Mouse (Mus musculus): ENCODE measurements around the gene Kat7.

The Kat7 gene

DNA sequence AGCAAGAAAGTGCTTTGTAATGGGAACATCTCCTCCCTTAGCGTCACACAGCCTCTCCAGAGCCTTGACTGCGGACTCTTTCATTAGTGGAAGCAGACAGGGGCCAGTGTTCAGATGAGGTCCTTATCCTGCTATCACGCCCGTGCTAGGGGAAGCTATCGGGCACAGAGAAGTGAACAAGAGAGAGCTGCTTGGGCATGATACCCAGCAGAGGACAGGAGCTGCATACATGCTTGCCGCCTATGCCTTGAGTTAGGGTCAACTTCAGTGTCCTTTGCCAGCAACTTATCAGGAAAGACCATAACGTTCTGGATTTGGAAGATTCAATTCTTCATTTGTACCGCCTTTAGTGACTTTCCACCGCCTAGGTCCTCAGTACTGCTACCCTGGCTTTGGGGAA, 23.8 kb upstream of the Kat7 start:
- DNase-seq (ENCODE audit: low read depth, low spot score), result no peak

- DNase-seq (ENCODE audit: low read depth, low spot score), result no peak
These were observed 23.2 kb upstream of the Kat7 start for GRCm38 (mm10) chr11:95333209-95333608.

- DNase-seq (ENCODE audit: low read depth, low spot score), result no peak
These were observed 20.6 kb upstream of the Kat7 start for GRCm38 (mm10) chr11:95330662-95331061.

DNA sequence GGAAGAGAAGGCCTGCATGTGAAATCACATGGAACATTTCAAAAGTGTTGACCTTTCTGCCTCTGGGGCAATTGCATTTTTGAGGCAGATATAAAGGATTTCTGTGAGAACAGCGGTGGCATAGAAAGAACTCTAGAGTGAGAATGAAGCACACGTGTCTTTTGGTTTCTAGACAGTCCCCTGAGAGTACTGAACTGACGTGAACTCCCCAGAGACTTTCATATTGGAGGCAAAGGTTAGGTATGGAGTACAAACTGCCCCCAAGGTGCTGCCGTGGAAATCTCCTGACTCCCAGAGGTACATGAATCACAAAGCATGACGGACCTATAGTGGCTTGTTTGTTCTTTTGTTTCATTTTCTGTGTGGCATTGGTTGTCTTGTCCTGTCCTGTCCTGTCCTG, 18.6 kb upstream of the Kat7 start:
- DNase-seq (ENCODE audit: low read depth, low spot score), result no peak

DNA sequence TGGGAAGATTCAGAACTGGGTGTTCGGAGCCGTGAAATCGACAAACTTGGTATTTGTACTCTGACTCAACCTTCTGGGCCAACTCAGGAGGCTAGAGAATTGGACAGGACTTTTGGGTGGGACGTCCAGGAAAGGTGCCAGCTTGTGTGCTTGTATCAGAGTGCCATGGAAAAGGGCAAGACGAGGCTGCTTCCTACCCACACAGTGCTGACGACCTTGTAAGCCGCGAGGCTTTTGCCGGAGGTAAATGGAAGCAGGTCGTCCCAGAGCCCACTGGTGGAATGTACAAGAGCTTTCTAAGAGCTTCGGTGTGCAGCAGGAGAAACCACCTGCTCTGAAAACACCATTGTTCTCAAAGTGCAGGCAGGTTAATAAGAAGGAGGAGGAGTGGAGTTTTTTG, 16.2 kb upstream of the Kat7 start:
- DNase-seq (ENCODE audit: low read depth, low spot score), result no peak

- DNase-seq (ENCODE audit: low read depth, low spot score), result no peak
These were observed 15.8 kb upstream of the Kat7 start for GRCm38 (mm10) chr11:95325832-95326231.

DNA sequence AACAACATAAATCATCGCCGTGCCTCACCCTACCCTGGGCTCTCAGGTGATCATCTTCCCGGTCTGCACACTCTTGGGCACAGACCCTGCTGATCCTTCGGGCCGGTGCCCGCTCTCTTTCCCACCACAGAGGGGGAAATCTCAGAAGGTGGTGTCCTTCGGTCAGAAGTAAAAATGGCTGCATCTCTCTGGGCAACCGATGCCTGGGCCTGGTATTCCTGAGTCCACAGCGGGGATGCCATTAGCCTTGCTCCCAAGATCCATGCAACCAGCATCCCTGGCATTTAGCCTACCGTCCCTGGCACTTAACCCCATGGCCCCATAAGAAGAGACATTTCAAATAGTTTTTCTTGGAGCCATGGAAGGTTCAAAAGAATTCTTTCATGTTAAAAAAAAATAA, 14.1 kb upstream of the Kat7 start:
- DNase-seq (ENCODE audit: low read depth, low spot score), result no peak

DNA sequence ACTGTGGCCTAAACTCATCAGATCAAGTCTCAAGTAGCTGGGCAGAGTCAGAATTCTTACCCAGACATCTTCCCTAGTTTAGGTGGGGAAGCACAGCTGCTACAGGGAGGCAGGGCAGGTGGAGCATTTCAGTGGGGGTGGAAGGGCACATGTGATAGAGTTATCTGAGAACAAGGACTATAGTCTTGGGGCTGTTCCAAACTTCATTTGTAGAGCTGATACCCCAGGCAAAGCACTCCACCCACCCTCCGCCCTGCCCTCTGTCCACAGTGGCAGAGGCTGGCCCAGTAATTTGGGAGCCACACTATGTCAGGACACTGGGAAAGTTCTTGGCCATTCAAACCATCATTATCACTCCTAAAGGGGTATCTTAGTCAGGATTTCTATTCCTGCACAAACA, 10.0 kb upstream of the Kat7 start:
- DNase-seq (ENCODE audit: low read depth, low spot score), result no peak

GRCm38 (mm10) chr11:95319506-95319905, 9.5 kb upstream of the Kat7 start:
- DNase-seq (ENCODE audit: low read depth, low spot score), result no peak

DNA sequence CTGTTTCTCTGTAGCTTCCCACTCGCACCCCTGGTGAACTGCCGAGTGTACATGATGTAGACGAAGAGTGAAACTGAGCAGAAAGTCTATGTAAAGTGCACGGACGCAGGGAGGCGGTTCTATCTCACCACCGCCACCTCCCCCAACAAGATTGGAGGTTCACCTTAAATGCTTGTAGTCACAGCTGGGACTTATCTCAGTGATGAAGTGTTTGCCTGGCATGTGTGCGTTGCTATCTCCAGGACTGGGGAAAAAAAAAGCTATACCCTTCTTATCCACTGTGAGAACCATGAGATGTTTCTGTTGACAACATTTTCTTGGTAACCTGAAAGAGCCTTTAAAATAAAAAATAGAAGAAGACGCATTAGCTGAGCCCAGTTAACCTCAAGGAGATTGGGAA, 8.1 kb upstream of the Kat7 start:
- DNase-seq (ENCODE audit: low read depth, low spot score), result no peak

- DNase-seq (ENCODE audit: low read depth, low spot score), result no peak
These were observed 5.3 kb upstream of the Kat7 start for GRCm38 (mm10) chr11:95315215-95315955.

GRCm38 (mm10) chr11:95311425-95311807, 1.4 kb upstream of the Kat7 start:
- DNase-seq (ENCODE audit: low read depth, low spot score), result no peak

DNA sequence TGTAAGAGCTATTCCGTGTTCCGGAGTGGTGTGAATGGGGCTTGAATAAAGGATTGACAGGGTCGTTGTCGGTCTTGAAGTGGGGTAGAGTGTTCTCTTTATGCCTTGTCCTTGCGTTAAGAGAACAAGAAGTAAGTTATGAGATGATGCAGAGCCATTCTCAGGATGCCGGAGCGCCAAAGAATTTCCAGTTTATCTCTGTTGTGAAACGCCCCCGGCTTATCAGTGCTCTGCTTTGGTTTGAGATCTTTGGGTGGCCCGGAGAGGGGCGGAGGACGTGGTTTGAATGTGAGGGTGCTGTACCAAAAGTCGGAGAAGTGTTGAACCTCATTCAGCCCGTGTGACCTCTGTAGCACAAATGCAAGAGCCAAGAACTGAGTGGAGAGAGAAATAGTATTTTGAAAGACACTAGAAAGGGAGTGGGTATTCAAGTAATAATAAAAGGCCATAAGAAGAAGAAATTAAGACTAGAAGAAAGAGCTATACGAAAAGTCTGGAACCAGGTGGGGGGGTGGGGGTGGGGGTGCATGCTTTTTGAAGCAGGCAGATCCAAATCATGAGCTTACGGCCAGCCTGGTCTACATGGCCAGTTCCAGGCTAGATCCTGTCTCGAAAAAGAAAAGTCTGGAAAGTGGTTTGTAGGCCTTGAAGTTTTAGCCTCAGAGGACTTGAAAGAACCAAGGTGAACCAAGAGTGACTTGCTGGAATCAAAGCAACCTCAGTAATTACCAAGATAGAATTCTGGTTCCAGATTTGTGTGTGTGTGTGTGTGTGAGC, 790 bp upstream of the Kat7 start:
- no peak for DNase-seq (ENCODE audit: low read depth, low spot score)

DNA sequence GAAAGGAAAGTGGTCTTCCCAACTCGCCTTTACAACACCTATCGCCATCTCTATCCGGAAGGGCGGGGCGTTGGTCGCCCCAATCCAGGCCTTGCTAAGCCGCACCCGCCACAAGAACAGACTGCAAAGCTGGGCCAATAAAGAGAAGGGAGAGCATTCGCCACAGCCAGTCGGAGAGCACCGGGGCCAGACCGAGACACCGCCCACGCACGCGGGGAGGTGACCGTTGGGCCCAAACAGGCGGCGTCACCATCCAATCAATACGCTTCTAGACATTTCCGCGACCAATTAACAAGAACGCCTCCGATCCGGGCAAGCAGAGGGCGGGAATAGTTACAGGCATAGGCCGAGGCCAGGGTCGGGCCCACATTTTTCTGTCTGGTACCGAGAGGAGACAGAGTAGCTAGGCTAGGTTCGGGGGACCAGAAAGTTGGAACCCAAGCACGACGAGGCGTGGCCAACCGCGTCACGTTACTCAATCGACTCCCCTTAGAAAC, 488 bp downstream of the Kat7 start:
- peak; percentile 96 for DNase-seq (ENCODE audit: low read depth, low spot score)

- DNase-seq (ENCODE audit: low read depth, low spot score), result no peak
These were observed 2.5 kb downstream of the Kat7 start for GRCm38 (mm10) chr11:95307526-95307925.

DNA sequence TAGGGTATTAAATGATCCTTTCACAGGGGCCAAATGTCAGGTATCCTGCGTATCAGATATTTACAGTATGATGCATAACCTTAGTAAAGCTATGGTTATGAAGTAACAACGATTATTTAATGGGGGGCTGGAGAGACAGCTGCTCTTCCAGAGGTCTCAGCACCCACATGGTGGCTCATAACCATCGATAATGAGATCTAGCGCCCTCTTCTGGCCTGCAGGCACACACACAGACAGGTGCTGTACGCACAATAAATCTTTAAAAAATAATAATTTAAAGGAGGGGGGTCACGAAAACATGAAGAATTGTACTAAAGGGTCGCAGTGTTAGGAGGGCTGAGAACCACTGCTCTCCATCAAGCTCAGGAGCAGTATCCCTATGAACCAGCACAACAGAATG, 4.4 kb downstream of the Kat7 start:
- no peak for DNase-seq (ENCODE audit: low read depth, low spot score)

- DNase-seq (ENCODE audit: low read depth, low spot score), result no peak
These were observed 8.3 kb downstream of the Kat7 start for GRCm38 (mm10) chr11:95301772-95302171.

- DNase-seq (ENCODE audit: low read depth, low spot score), result no peak
These were observed 10.2 kb downstream of the Kat7 start for GRCm38 (mm10) chr11:95299886-95300285.

DNA sequence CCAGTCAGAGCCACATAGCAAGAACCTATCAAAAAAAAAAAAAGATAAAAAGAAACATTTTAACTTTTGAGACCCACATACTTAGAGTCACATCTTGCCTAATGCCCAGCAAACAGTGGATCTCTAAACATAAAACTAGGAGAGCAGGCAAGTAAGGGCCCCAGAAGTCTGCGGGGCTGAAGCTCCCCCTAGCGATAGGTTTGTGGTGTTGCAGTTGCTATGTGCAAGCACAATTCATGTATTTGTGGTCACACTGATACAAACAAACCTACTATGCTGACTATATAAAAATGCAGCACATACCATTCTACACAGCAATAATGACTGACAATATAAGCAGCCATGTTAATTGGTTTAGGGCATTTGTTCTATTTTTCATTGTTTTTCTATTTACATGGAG, 11.9 kb downstream of the Kat7 start:
- DNase-seq (ENCODE audit: low read depth, low spot score), result no peak

DNA sequence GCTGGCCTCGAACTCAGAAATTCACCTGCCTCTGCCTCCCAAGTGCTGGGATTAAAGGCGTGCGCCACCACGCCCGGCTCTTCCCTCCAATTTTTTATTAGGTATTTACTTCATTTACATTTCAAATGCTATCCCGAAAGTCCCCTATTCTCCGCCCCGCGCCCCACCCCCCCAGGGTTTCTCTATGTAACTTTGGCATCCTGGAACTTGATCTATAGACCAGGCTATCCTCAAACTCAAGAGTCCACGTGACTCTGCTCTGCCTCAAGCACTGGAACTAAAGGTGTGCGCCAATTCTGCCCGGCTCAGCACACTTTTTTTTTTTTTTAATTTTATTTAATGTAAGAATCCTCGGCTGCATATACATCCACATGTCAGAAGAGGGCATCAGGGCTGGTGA, 14.3 kb downstream of the Kat7 start:
- DNase-seq (ENCODE audit: low read depth, low spot score), result no peak

DNA sequence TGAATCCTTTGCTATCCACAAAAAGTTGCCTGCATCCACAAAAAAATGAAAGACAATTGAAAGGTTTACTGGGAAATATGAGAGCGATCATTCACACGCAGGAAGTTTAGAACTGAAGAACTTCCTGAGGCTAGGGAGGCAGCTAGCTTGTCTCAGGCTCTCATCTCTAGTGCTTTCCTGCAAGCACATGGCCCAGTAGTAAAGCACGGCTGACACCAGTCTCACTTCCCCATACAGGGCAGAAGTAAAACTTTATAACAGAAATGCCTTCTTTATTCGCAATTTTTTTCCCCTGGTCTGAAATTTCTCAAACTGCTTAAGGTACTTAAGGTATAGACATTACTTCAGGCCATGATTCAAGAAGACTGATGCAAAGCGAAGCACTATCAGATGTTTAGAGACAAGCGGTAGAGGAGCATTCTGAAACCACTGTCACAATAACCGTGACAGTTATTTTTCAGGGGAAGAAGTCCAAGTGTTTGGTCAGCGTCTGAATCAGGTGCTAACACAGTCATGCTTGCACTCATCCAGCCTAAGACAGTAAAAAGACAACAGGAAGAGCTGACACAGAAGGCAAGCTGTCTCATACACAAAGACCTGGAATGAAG, 16.9 kb downstream of the Kat7 start:
- DNase-seq (ENCODE audit: low read depth, low spot score), result no peak

DNA sequence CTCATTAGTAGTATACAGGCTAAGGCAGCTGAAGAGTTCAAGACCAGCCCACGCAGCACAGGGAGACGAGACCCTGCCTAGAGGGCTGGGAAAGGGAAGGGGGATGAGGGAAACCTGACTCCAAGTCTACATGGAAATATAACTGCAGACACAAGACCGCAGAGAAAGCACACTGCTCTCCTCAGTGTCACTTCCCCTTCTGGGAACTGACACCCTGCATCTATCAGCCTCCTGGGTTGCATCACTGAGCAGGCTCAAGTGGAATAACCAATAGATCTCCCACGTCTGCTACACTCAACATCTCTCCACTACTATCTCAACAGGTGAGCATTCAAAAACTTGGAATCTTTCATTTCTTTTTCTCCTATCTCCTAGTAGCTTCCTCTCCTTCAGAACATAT, 18.0 kb downstream of the Kat7 start:
- DNase-seq (ENCODE audit: low read depth, low spot score), result no peak

DNA sequence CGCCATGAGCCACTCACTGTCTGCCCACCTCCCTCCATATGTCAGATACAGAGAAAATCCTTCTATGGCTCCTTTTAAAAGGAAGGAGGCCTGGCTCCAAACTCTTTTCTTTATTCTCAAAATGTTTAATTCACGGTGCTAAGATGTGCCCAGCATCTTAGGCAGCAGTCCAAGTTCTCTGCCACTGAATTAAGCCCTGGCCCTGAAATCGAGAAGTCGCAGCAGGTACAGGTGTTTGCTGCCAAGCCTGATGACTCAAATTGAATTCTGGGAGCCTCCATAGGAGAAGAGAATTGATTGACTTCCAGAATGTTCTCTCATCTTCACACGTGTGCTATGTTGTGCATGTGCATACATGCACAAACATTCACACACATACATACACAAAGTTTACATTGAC, 27.7 kb downstream of the Kat7 start:
- DNase-seq (ENCODE audit: low read depth, low spot score), result no peak
